Mouse (Mus musculus) forebrain, embryonic 12.5 days (tissue): ENCODE results near the gene Gm10031. TPM values are rescaled to one million over a fixed set of nuclear protein-coding genes. Genes with fewer than 3 reads are reported as not detected.
"Not testable (repeated sequence)": the region's sequence is repeated elsewhere in the genome, so short reads cannot be mapped to it uniquely, and the experiment has no call there.

ENCODE experiments used
- ATAC-seq: fragments of 200-750 bp; cut with Nextera tagmentation; 2 replicates; pipeline ENCODE4 v1.8.0; 2017; ENCODE audit warnings: moderate TSS enrichment; ENCODE audit not compliant: low FRiP score
- H3K27ac ChIP-seq: fragments of 300-500 bp; sonication (generic); 2 replicates; pipeline ENCODE4 v1.5.1; 2016; ENCODE audit warnings: mild to moderate bottlenecking
- H3K27me3 ChIP-seq: fragments of 300-500 bp; sonication (generic); 2 replicates; pipeline ENCODE4 v1.6.1; 2016; ENCODE audit warnings: mild to moderate bottlenecking
- H3K36me3 ChIP-seq: fragments of 300-500 bp; sonication (generic); replicated peaks from 2 replicates; pipeline ENCODE4 v1.6.1; 2016; ENCODE audit warnings: mild to moderate bottlenecking
- H3K4me1 ChIP-seq: fragments of 300-500 bp; sonication (generic); 2 replicates; pipeline ENCODE4 v1.6.1; 2016
- H3K4me2 ChIP-seq: fragments of 300-500 bp; sonication (generic); 2 replicates; pipeline ENCODE4 v1.6.1; 2016; ENCODE audit warnings: mild to moderate bottlenecking, moderate library complexity
- H3K4me3 ChIP-seq: fragments of 300-500 bp; sonication (generic); replicated peaks from 2 replicates; pipeline ENCODE4 v1.5.1; 2016; ENCODE audit warnings: mild to moderate bottlenecking
- H3K9ac ChIP-seq: fragments of 300-500 bp; sonication (generic); 2 replicates; pipeline ENCODE4 v1.6.1; 2016; ENCODE audit warnings: mild to moderate bottlenecking
- H3K9me3 ChIP-seq: fragments of 300-500 bp; sonication (generic); 2 replicates; pipeline ENCODE4 v1.6.1; 2016
- WGBS: fragments of 180-500 bp; shearing (Covaris S2); methylation state at CpG from one replicate; pipeline ENCODE4 v1.1.7; 2016; 5-methylcytosine and 5-hydroxymethylcytosine counted together
- polyA plus RNA-seq: library from polyadenylated mRNA; unstranded; fragments of >200 nt; fragmentation: Nextera tagmentation; extraction: Ambion mirVana; gene quantifications from 2 replicates; pipeline ENCODE4 v1.2.1, GENCODE M21; 2016

The Gm10031 gene
- 0.40 and 0.97 TPM in 2 replicates for polyA plus RNA-seq

- H3K9ac ChIP-seq, H3K4me3 ChIP-seq, H3K4me1 ChIP-seq, H3K27ac ChIP-seq, H3K9me3 ChIP-seq, H3K36me3 ChIP-seq, H3K4me2 ChIP-seq, H3K27me3 ChIP-seq: not testable (repeated sequence)
- WGBS, result 95% methylated on average over 22 of the region's 22 CpGs
- ATAC-seq, result peak; percentile 72; the same call in 1 of the 2 replicates
Observed at GRCm38 (mm10) chr1:156523842-156524241, at the start of gene Gm10031. Gene Gm10031 (plus strand): TSS chr1:156524012.

GRCm38 (mm10) chr1:156474854-156475253, 49.0 kb upstream of the Gm10031 start:
- ATAC-seq, result no peak
- 0 out of 2 replicates have a peak, but pooled peaks cover 4% of the 10 kb centered on the region for H3K27me3 ChIP-seq
- H3K9me3 ChIP-seq, result no peaks in the 10 kb centered on the region
- 0 out of 2 replicates have a peak, but pooled peaks cover 2% of the 10 kb centered on the region for H3K36me3 ChIP-seq
- 8% methylated on average over 3 of the region's 3 CpGs for WGBS
- H3K4me1 ChIP-seq, result peaks cover 16% of the 10 kb centered on the region
- H3K4me3 ChIP-seq, result no peak overlapping the region
- no peak overlapping the region for H3K27ac ChIP-seq
- H3K9ac ChIP-seq, result no peak overlapping the region
- no peak overlapping the region for H3K4me2 ChIP-seq

DNA sequence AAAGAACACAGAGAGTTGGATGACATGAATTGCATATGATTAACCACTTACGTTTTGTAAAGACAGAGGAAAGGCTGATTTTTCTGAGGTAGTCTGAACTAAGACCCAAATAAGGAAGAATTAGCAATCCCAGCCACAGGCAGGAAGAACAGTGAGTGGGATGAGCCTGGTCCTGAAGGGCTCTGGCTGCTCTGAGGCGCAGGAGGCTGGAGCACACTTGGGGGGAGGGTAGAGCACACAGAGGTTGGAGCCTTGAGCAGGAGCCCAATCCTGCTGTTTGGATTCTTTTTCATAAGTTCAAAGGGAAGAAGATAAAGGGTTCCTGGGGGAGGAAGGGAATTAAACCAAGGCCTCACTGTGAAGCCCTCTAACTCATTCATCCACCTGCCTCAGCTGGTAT, 47.8 kb upstream of the Gm10031 start:
- no peak for ATAC-seq
- 0 out of 2 replicates have a peak, but pooled peaks cover 4% of the 10 kb centered on the region for H3K27me3 ChIP-seq
- no peak overlapping the region for H3K4me2 ChIP-seq
- no peaks in the 10 kb centered on the region for H3K36me3 ChIP-seq
- H3K9ac ChIP-seq, result no peak overlapping the region
- no peak overlapping the region for H3K4me3 ChIP-seq
- H3K4me1 ChIP-seq, result peaks cover 11% of the 10 kb centered on the region
- 26% methylated on average over 2 of the region's 2 CpGs for WGBS
- no peak overlapping the region for H3K27ac ChIP-seq
- H3K9me3 ChIP-seq, result no peaks in the 10 kb centered on the region

GRCm38 (mm10) chr1:156476535-156476934, 47.3 kb upstream of the Gm10031 start:
- no peak overlapping the region for H3K27ac ChIP-seq
- no peaks in the 10 kb centered on the region for H3K9me3 ChIP-seq
- H3K36me3 ChIP-seq, result no peaks in the 10 kb centered on the region
- no peak overlapping the region for H3K9ac ChIP-seq
- H3K4me1 ChIP-seq, result peaks cover 11% of the 10 kb centered on the region
- H3K4me2 ChIP-seq, result no peak overlapping the region
- 28% methylated on average over 7 of the region's 7 CpGs for WGBS
- H3K4me3 ChIP-seq, result no peak overlapping the region
- H3K27me3 ChIP-seq, result 0 out of 2 replicates have a peak, but pooled peaks cover 4% of the 10 kb centered on the region
- ATAC-seq, result no peak

GRCm38 (mm10) chr1:156481826-156482225, 42.0 kb upstream of the Gm10031 start:
- Histone ChIP-seq H3K27me3 (no peaks in the 10 kb centered on the region), H3K4me2 (no peak overlapping the region), H3K4me3 (no peak overlapping the region), H3K4me1 (no peaks in the 10 kb centered on the region), H3K27ac (no peak overlapping the region), H3K36me3 (no peaks in the 10 kb centered on the region), H3K9ac (no peak overlapping the region), H3K9me3 (no peaks in the 10 kb centered on the region)
- ATAC-seq, result no peak
- WGBS, result 86% methylated on average over 3 of the region's 3 CpGs

DNA sequence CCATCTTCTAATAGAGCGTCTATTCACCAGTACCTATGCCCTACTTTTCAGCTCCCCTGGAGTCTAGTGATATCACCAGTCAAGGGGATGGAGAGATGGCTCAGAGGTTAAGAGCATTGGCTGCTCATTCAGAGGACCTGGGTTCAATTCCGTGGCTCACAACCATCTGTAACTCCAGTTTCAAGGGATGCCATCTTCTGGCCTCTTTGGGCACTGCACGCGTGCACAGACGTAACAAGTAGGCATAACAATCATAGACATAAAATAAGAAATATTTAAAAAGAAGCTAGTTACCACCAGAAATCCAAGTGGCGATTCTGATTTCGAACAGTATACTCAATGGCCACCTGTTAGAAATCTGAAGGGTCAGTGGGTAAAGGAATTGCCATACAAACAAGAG, 36.3 kb upstream of the Gm10031 start:
- Histone ChIP-seq H3K27me3 (no peaks in the 10 kb centered on the region), H3K4me2 (no peak overlapping the region), H3K4me1 (no peaks in the 10 kb centered on the region), H3K9ac (no peak overlapping the region), H3K27ac (no peak overlapping the region), H3K4me3 (no peak overlapping the region), H3K9me3 (no peaks in the 10 kb centered on the region), H3K36me3 (no peaks in the 10 kb centered on the region)
- WGBS, result 95% methylated on average over 7 of the region's 7 CpGs
- ATAC-seq, result no peak

DNA sequence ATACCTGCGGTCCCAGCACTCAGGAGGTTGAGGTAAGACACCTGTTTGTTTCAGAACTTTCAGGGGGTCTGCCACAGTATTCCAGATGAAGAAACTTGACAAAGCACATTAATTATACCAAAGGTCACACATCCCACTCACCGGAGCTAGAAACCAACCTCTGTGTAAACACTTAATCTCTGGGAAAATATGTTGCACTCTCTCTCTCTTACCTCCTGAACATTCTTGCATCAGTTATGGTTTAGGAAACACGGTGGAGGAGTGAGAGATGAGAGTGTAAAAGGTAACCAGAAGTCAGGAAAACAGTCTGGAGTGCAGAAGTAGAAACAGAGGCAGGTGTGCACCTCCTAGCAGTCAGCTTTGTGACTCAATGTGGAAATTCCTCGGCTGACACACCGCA, 35.8 kb upstream of the Gm10031 start:
- Histone ChIP-seq H3K4me3 (no peak overlapping the region), H3K9me3 (no peaks in the 10 kb centered on the region), H3K36me3 (no peaks in the 10 kb centered on the region), H3K27me3 (no peaks in the 10 kb centered on the region), H3K4me2 (no peak overlapping the region), H3K27ac (no peak overlapping the region), H3K9ac (no peak overlapping the region), H3K4me1 (no peaks in the 10 kb centered on the region)
- 91% methylated on average over 5 of the region's 5 CpGs for WGBS
- ATAC-seq, result no peak

- no peak for ATAC-seq
- Histone ChIP-seq H3K27ac (no peak overlapping the region), H3K9ac (no peak overlapping the region), H3K27me3 (no peaks in the 10 kb centered on the region), H3K9me3 (no peaks in the 10 kb centered on the region), H3K36me3 (no peaks in the 10 kb centered on the region), H3K4me1 (no peaks in the 10 kb centered on the region), H3K4me3 (no peak overlapping the region), H3K4me2 (no peak overlapping the region)
- 86% methylated on average over 4 of the region's 4 CpGs for WGBS
Observed at GRCm38 (mm10) chr1:156491226-156491796, 32.5 kb upstream of the Gm10031 start.

DNA sequence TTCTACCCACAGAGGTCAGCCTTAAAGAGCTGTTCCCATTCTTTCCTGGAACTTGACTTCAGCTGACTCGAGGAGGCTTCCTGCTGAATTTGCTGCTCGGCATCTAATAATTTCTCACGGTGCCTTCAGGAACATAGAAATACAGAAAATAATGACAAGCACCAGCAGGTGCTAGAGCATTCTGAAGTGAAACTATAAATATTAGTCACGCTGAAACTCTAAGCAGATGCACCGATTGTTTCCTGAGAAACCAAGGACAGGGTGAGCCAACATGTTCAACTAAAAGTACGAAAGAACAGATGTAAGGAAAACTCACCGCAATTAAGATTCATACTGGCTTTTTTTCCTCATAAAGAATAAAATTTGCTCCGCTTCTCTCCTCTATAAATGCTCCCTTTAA, 28.8 kb upstream of the Gm10031 start:
- 87% methylated on average over 8 of the region's 8 CpGs for WGBS

DNA sequence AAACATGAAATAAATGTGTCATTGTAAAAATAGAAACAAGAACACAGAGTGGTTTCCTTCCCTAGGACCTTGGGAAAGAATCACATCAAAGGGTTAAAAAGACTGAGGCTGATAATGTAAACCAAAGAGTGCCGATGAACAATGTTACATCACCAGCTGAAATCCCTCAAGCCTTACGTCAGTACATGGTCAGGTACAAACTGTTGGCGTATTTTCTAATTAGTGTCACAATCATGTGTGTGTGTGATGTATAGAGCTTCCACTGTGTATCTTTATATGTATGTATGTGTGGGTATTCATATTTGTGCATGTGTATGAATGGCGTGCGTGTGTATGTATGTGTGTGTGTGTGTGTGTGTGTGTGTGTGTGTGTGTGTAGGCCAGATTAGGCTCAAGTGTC, 26.9 kb upstream of the Gm10031 start:
- WGBS, result 82% methylated on average over 5 of the region's 5 CpGs
- no peaks in the 10 kb centered on the region for H3K9me3 ChIP-seq
- H3K4me2 ChIP-seq, result no peak overlapping the region
- H3K36me3 ChIP-seq, result no peaks in the 10 kb centered on the region
- H3K27ac ChIP-seq, result no peak overlapping the region
- no peak for ATAC-seq
- no peaks in the 10 kb centered on the region for H3K27me3 ChIP-seq
- H3K4me3 ChIP-seq, result no peak overlapping the region
- H3K9ac ChIP-seq, result no peak overlapping the region
- H3K4me1 ChIP-seq, result no peaks in the 10 kb centered on the region

More for the DNA sequence above, 28.8 kb upstream of the Gm10031 start:
- Histone ChIP-seq H3K9me3 (no peaks in the 10 kb centered on the region), H3K4me3 (no peak overlapping the region), H3K27me3 (no peaks in the 10 kb centered on the region), H3K27ac (no peak overlapping the region), H3K4me1 (no peaks in the 10 kb centered on the region), H3K4me2 (no peak overlapping the region), H3K36me3 (no peaks in the 10 kb centered on the region), H3K9ac (no peak overlapping the region)
- no peak for ATAC-seq

GRCm38 (mm10) chr1:156504945-156505523, 18.8 kb upstream of the Gm10031 start:
- Histone ChIP-seq H3K9me3 (no peaks in the 10 kb centered on the region), H3K4me1 (no peaks in the 10 kb centered on the region), H3K4me2 (no peak overlapping the region), H3K27ac (no peak overlapping the region), H3K27me3 (no peaks in the 10 kb centered on the region), H3K9ac (no peak overlapping the region), H3K36me3 (no peaks in the 10 kb centered on the region), H3K4me3 (no peak overlapping the region)
- no peak for ATAC-seq
- whole genome bisulfite sequencing, result 78% methylated on average over 5 of the region's 5 CpGs

DNA sequence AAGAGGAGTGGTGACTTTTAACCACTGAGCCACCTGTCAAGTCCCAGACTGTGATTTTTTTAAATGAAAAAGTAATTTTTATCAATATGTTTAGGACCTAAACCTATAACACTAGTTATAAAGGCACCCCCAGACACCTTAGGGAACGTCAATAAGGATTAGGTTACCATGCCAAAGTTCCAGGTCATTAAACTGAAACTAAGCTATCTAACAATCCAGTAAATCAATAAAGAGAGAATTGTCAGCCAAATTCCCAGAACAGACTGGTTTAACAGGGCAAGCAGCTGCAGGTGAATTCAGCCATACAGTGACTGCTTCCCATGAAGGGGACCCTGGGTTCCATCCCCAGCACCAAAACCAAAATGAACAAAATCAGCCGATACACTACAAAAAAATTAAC, 17.9 kb upstream of the Gm10031 start:
- H3K27ac ChIP-seq, result no peak overlapping the region
- no peaks in the 10 kb centered on the region for H3K9me3 ChIP-seq
- ATAC-seq, result no peak
- 75% methylated on average over 2 of the region's 2 CpGs for WGBS
- H3K4me1 ChIP-seq, result no peaks in the 10 kb centered on the region
- no peak overlapping the region for H3K9ac ChIP-seq
- no peaks in the 10 kb centered on the region for H3K27me3 ChIP-seq
- no peaks in the 10 kb centered on the region for H3K36me3 ChIP-seq
- no peak overlapping the region for H3K4me2 ChIP-seq
- H3K4me3 ChIP-seq, result no peak overlapping the region

DNA sequence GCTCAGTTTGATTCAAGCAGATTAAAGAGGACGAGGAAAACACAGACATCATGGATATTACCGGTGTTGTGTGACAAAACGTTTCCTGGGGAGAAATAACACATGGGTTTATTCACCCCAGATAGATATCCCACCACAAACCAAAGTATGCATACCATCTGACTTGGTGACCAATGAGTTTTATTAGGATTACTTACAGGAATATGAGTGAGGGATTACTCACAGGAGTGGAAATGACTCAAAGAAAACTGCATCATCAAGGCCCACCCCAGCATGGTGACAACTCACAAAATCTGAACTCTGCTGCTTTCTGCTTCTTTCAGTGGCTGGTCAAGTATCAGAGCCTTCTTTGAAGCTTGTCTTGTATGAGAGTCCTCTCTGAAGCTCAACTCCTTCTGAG, 16.1 kb upstream of the Gm10031 start:
- ATAC-seq, result no peak
- Histone ChIP-seq H3K4me3 (no peak overlapping the region), H3K36me3 (no peaks in the 10 kb centered on the region), H3K27ac (no peak overlapping the region), H3K9ac (no peak overlapping the region), H3K27me3 (no peaks in the 10 kb centered on the region), H3K4me1 (no peaks in the 10 kb centered on the region), H3K4me2 (no peak overlapping the region), H3K9me3 (no peaks in the 10 kb centered on the region)
- WGBS, result 85% methylated on average over 3 of the region's 3 CpGs
